ENCODE assay signal across 26 mouse cellular contexts in genomic region chr13:75778156-75778555, GRCm38 (mm10).
DNase-seq lines count a peak whose midpoint lies in the region; ATAC-seq and TF ChIP-seq lines count a peak whose summit lies in the region.
"Had no signal": no experiment of that assay in that cellular context is flagged by ENCODE, and none has a peak within 500 bp of the region (broad histone marks: within the 10 kb centered on the region; RNA-seq: fewer than 3 reads in every experiment).

No protein-coding gene starts in this region.

- H3K9ac ChIP-seq in lung, postnatal 0 days (replicated peaks; ENCODE audit: low read depth): no peak overlapping the region
- H3K9ac ChIP-seq: embryonic facial prominence, embryonic 13.5 days; forebrain, embryonic 15.5 days; intestine, embryonic 15.5 days; midbrain, embryonic 13.5 days had no signal

- H3K27me3 ChIP-seq in lung, postnatal 0 days (replicated peaks; ENCODE audit: insufficient read depth, low read length): no peaks in the 10 kb centered on the region
- H3K27me3 ChIP-seq: embryonic facial prominence, embryonic 13.5 days; forebrain, embryonic 15.5 days; intestine, embryonic 15.5 days; midbrain, embryonic 13.5 days; Patski had no signal

- ATAC-seq in lung, postnatal 0 days: peak; percentile 33; the same call in 1 of the 2 replicates
- peak; percentile 80 for ATAC-seq in granulocyte monocyte progenitor cell, adult 5-6 weeks (replicated peaks; ENCODE audit: poor library complexity, severe bottlenecking)
- ATAC-seq in neutrophil, adult 5-6 weeks (ENCODE audit: extremely low read depth, insufficient number of reproducible peaks, low FRiP score, poor library complexity, severe bottlenecking): peak; percentile 19; the same call in 1 of the 2 replicates
- ATAC-seq: forebrain, embryonic 15.5 days; hindbrain, embryonic 16.5 days; intestine, embryonic 15.5 days; midbrain, embryonic 13.5 days; Patski had no signal

- no peak for DNase-seq in gastrocnemius, adult 2 months
- no peak for DNase-seq in gastrocnemius, postnatal 25 days
- peak; percentile 29 for DNase-seq in lung, postnatal 0 days (ENCODE audit: low spot score)
- DNase-seq in lung, postnatal 14 days: no peak
- no peak for DNase-seq in right cerebral cortex, postnatal 10 days (ENCODE audit: low spot score in 2 of 2)
- no peak for DNase-seq in urinary bladder, postnatal 36 days (ENCODE audit: low spot score in 2 of 2)
- DNase-seq: adrenal gland, postnatal 14 days; cerebellum, adult 11-12 months; cerebellum, adult 9-11 months; heart, postnatal 14 days; kidney, adult 8-10 months; kidney, postnatal 4 days; left cerebral cortex, postnatal 4 days; right cerebral cortex, adult 18-20 months; thymus, postnatal 4 days had no signal

- H3K27ac ChIP-seq in gastrocnemius, adult 2 months: peak overlapping the region; percentile 79
- H3K27ac ChIP-seq in lung, postnatal 0 days (ENCODE audit: low read length): no peak overlapping the region
- H3K27ac ChIP-seq: embryonic facial prominence, embryonic 13.5 days; forebrain, embryonic 10.5 days; forebrain, embryonic 15.5 days; intestine, embryonic 15.5 days; kidney, postnatal 0 days; midbrain, embryonic 13.5 days had no signal

- no peak for TF ChIP-seq CTCF in gastrocnemius, adult 2 months (IDR thresholded peaks at IDR 0.05)
- TF ChIP-seq CTCF in lung, postnatal 0 days (IDR thresholded peaks at IDR 0.05): no peak

- no peak overlapping the region for H3K4me3 ChIP-seq in gastrocnemius, adult 2 months
- H3K4me3 ChIP-seq in lung, postnatal 0 days (ENCODE audit: low read depth, low read length): no peak overlapping the region
- H3K4me3 ChIP-seq: embryonic facial prominence, embryonic 13.5 days; forebrain, embryonic 10.5 days; forebrain, embryonic 15.5 days; intestine, embryonic 15.5 days; midbrain, embryonic 13.5 days had no signal

- H3K4me2 ChIP-seq in lung, postnatal 0 days (replicated peaks; ENCODE audit: low read depth, low read length): no peak overlapping the region
- H3K4me2 ChIP-seq: embryonic facial prominence, embryonic 13.5 days; forebrain, embryonic 15.5 days; intestine, embryonic 15.5 days; midbrain, embryonic 13.5 days had no signal

- TF ChIP-seq EP300 in lung, postnatal 0 days (IDR thresholded peaks at IDR 0.05): no peak

- no peaks in the 10 kb centered on the region for H3K9me3 ChIP-seq in lung, postnatal 0 days (ENCODE audit: low read length)
- H3K9me3 ChIP-seq: embryonic facial prominence, embryonic 13.5 days; forebrain, embryonic 10.5 days; forebrain, embryonic 15.5 days; G1E; intestine, embryonic 15.5 days; midbrain, embryonic 13.5 days had no signal

- intact Hi-C loops in gastrocnemius, adult 2 months (cut with DNase I): no loop called here

- WGBS in lung, postnatal 0 days: 68% methylated on average over 6 of the region's 6 CpGs

- H3K36me3 ChIP-seq in lung, postnatal 0 days (ENCODE audit: insufficient read depth, low read length): no peaks in the 10 kb centered on the region
- H3K36me3 ChIP-seq: embryonic facial prominence, embryonic 13.5 days; forebrain, embryonic 10.5 days; forebrain, embryonic 15.5 days; intestine, embryonic 15.5 days; midbrain, embryonic 13.5 days had no signal

- no peaks in the 10 kb centered on the region for H3K4me1 ChIP-seq in lung, postnatal 0 days (ENCODE audit: insufficient read depth, low read depth, low read length)
- H3K4me1 ChIP-seq: embryonic facial prominence, embryonic 13.5 days; forebrain, embryonic 10.5 days; forebrain, embryonic 15.5 days; intestine, embryonic 15.5 days; midbrain, embryonic 13.5 days had no signal

Comparison
In these comparisons a context has a peak if more than half of its experiments do, and no peak if none do; other contexts are left out.
1. ATAC-seq: peak in every context shown above with its lines; median percentile 80 in granulocyte monocyte progenitor cell, adult 5-6 weeks; 33 in lung, postnatal 0 days; 19 in neutrophil, adult 5-6 weeks.